Mouse (Mus musculus): ENCODE data around the gene Dr1. TPM values are rescaled to one million over a fixed set of nuclear protein-coding genes. Genes with fewer than 3 reads are reported as not detected.

The Dr1 gene
- 39.5 TPM for polyA plus RNA-seq (2015; fragmentation: Illumina TruSeq; extraction: RNeasy Lipid Tissue Mini Kit (QIAGEN cat#74804); ENCODE audit: low read depth, low replicate concordance)

GRCm38 (mm10) chr5:108268127-108269062 lies at the start of gene Dr1:
TSS of gene Dr1 (plus strand) at chr5:108268897.

GRCm38 (mm10) chr5:108312224-108313064 lies 43.7 kb downstream of the Dr1 start, which contains the start of gene Pigg:
TSS of gene Pigg (plus strand) at chr5:108312609.

Other genes starting within 250 kb of the Dr1 start
- gene Mtf2, start 203.2 kb upstream of the Dr1 start, polyA plus RNA-seq (2015; fragmentation: Illumina TruSeq; extraction: RNeasy Lipid Tissue Mini Kit (QIAGEN cat#74804); ENCODE audit: low read depth, low replicate concordance) = 42.8 TPM
- 38.0 TPM for gene Tmed5, start 136.3 kb upstream of the Dr1 start, polyA plus RNA-seq (2015; fragmentation: Illumina TruSeq; extraction: RNeasy Lipid Tissue Mini Kit (QIAGEN cat#74804); ENCODE audit: low read depth, low replicate concordance)
- 1.0 TPM for gene Ccdc18, start 136.0 kb upstream of the Dr1 start, polyA plus RNA-seq (2015; fragmentation: Illumina TruSeq; extraction: RNeasy Lipid Tissue Mini Kit (QIAGEN cat#74804); ENCODE audit: low read depth, low replicate concordance)
- 12.1 TPM for gene Pigg, start 43.7 kb downstream of the Dr1 start, polyA plus RNA-seq (2015; fragmentation: Illumina TruSeq; extraction: RNeasy Lipid Tissue Mini Kit (QIAGEN cat#74804); ENCODE audit: low read depth, low replicate concordance)
- gene Gm42517, start 99.0 kb downstream of the Dr1 start, polyA plus RNA-seq (2015; fragmentation: Illumina TruSeq; extraction: RNeasy Lipid Tissue Mini Kit (QIAGEN cat#74804); ENCODE audit: low read depth, low replicate concordance) = 32.2 TPM
- 0.21 TPM for gene Pde6b, start 119.5 kb downstream of the Dr1 start, polyA plus RNA-seq (2015; fragmentation: Illumina TruSeq; extraction: RNeasy Lipid Tissue Mini Kit (QIAGEN cat#74804); ENCODE audit: low read depth, low replicate concordance)
- gene Atp5k, start 165.6 kb downstream of the Dr1 start, polyA plus RNA-seq (2015; fragmentation: Illumina TruSeq; extraction: RNeasy Lipid Tissue Mini Kit (QIAGEN cat#74804); ENCODE audit: low read depth, low replicate concordance) = 1,292 TPM
- gene Mfsd7a, start 180.0 kb downstream of the Dr1 start, polyA plus RNA-seq (2015; fragmentation: Illumina TruSeq; extraction: RNeasy Lipid Tissue Mini Kit (QIAGEN cat#74804); ENCODE audit: low read depth, low replicate concordance) = 0.46 TPM
- 17.0 TPM for gene Pcgf3, start 192.3 kb downstream of the Dr1 start, polyA plus RNA-seq (2015; fragmentation: Illumina TruSeq; extraction: RNeasy Lipid Tissue Mini Kit (QIAGEN cat#74804); ENCODE audit: low read depth, low replicate concordance)

Data from brain, adult 10 weeks (tissue).